Mouse (Mus musculus) gastrocnemius, adult 18-20 months (tissue): ENCODE results near the gene Glod4. TPM values are rescaled to one million over a fixed set of nuclear protein-coding genes. Genes with fewer than 3 reads are reported as not detected.
A peak's percentile ranks its signal among the peaks of the same experiment; 100 is the strongest.

Source experiments
- DNase-seq: peaks from one replicate; pipeline ENCODE4 v3.0.0; 2021; ENCODE audit warnings: low spot score
- total RNA-seq, 2 experiments: library from RNA; stranded (reverse); gene quantifications; 2 replicates each; pipeline ENCODE4 v1.2.3; 2021

Glod4 gene
- total RNA-seq, 2 experiments from 2014 or later, result 25.5 to 27.8 TPM

DNA sequence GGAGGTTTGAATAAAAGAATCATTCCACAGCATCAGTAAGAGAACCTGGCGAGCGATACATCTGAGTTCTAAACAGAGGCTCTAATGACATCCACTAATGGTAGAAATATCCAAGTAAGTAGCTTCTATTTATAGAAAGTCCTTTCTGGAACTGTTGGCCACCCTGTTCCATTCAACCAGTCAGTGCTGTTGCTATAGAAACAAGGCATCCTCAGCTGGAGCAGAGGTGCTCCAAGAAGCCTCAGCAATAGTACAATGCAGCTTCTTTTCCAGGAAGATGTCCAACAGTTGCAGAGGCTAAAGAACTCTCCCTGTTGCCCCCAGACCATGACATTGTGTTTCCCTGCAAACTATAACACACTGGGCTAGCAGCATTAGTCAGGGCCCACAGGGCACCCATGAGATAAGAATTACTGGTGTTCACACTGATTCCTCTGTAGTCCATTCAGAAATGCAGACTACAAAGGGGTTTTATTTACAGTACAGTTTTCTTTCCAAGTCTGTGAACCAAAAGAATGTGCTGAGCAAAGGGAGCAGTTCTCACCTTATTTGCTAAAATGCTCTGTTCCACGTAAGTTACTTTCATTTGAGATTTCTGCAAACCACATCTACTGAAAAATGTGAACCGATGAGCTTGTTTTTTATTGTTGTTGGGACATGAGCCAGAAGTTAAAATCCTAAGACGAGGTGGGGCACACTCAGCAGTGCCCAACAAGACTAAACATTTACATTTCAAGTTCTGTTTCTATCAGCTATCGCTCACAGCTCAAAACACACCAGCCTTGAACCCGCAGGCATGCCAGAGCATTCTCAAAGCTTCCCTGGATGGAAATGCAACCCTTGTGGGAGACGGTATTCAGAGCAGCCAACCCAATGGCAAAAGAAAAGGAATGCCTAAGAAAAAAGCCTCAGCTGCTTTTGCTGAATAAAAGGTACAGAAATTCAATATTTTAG, 95.2 kb downstream of the Glod4 start:
- no peak for DNase-seq

DNA sequence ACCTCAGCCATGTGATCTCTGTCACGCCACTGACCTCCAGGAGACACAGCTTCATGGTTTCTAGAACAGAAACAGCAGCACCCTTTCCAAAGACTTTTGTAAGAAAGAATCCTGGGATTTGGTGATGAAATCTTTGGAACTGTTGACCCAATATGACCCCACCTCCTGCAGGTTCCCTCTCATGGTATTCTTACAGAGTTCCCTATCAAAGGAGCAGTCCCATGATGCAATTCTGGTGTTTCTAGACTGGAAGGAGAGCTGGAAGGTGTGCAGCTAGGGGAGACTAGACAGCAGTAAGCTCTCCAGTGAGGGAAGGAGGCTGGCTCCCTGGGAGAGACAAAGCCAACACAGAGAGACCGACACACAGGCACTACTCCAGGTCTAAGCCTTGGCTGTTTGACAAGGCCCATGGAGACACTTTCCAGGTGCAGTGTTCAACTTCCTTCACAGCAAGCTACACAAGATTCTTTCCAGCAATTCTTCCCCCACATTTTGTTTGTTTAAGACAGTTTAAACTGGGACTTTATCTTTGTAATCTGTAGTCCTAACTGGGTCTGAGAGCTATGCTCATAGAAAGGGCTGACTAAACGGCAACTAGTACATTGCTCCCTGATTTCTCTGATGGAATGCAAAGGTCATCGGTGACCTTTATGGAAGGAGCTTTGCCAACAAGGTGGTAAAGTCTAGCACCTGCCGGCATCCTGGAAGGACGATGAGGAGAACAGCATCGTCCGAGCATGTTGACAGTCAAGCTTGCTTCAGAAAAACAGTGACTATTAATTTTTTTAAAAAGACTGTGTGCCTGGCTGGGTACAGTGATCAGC, 97.1 kb downstream of the Glod4 start:
- DNase-seq, result no peak

GRCm38 (mm10) chr11:76145169-76145568, 98.4 kb downstream of the Glod4 start:
- DNase-seq, result no peak

GRCm38 (mm10) chr11:76144386-76144785, 99.1 kb downstream of the Glod4 start:
- DNase-seq, result no peak

DNA sequence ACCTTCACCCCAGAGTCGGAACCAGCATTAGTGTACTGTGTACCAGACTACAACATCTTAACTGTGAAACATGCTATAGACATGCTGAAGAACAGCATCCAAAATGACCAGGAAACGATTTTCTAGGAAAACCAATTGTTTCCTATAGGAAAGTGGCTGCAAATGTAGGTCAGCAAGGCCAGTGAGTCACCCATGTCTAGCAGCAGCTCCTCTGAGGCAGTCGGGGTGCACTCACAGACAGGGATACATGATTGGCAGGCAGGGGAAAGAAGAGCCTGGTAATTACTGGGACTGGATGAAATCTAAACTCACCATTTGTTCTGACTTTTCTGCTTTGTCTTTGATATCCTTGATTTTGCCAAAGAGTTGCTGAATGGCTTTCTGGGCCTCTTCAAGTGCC, 105.5 kb downstream of the Glod4 start:
- no peak for DNase-seq

DNA sequence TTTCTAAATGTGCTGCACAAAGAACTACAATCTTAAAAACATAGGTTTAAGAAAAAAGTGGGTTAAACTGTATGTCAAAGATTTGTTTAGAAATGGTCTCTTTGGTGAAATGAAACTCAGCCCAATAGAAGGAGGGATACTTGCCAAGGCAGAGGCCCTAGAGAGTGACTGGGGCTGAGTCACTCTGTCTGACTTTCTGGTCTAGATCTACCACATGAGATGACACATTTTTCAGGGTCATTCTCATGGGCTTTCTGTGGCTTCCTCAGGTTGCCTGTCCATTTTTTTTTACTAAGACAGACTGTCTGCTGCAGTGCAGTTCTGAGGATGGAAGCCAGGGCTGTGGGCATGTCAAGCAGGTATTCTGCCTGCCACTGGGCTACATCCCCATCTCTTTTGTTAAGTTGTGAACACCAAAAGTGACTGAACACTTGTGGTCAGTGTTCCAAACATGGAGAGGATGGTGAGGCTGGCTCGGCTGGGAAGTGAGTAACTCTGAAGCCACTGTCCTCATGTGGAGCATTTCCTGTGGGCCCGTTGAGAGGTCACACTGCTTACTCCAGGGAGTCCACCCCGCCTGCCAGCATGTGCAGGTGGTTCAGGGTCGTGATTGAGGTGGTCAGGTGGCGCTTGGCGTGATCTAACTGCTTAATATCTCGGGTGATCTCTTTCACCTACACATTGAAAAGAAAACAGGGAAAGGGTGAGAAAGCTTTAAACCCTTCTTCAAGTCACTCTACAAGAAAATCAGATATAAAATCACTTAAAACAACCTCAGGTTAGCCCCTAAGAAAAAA, 107.7 kb downstream of the Glod4 start:
- no peak for DNase-seq

- DNase-seq, result peak; percentile 26
These were observed 112.7 kb downstream of the Glod4 start for GRCm38 (mm10) chr11:76130859-76131258.

- peak; percentile 28 for DNase-seq
These were observed 118.1 kb downstream of the Glod4 start for GRCm38 (mm10) chr11:76125386-76125785.

- no peak for DNase-seq
These were observed 120.0 kb downstream of the Glod4 start for GRCm38 (mm10) chr11:76123517-76123916.

DNA sequence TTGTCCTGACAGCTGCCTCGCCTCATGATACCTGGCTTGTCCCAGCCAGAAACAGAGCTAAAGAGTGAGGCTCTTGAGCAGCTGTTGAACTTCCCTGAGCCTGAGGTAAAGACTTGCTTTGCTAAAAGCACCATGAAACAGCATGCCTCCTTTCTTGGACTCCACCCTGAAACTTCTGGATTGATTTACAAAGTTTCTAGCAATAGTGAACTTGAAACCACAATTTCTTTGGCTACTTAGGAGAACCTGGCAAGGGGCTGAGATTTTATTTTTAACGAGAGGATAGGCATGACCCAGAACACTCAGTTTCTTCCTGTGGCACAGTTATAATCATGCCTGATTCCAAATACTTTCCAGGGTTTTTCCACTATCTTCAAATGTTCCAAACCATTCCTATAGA, 121.0 kb downstream of the Glod4 start:
- peak; percentile 47 for DNase-seq

- no peak for DNase-seq
These were observed 122.4 kb downstream of the Glod4 start for GRCm38 (mm10) chr11:76121086-76121485.

GRCm38 (mm10) chr11:76120407-76120901, 123.1 kb downstream of the Glod4 start:
- DNase-seq, result no peak

DNA sequence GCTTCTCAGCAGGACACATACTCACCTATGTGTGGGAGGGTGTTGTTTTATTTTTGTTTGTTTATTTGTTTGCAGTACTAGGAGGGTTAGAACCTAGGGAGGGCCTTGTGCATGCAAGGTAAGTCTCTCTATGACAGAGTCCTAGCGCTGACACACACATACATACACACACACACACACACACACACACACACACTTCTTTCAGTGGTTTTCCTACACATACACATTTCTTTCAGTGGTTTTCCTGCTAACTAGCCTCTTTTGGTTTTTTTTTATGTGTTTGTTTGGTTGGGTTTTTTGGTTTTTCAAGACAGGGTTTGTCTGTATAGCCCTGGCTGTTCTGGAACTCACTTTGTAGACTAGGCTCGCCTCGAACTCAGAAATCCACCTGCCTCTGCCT, 133.1 kb downstream of the Glod4 start:
- DNase-seq, result no peak

GRCm38 (mm10) chr11:76106551-76107496, 136.7 kb downstream of the Glod4 start:
- DNase-seq, result peak; percentile 44

- DNase-seq, result no peak
These were observed 142.4 kb downstream of the Glod4 start for GRCm38 (mm10) chr11:76101154-76101553.

DNA sequence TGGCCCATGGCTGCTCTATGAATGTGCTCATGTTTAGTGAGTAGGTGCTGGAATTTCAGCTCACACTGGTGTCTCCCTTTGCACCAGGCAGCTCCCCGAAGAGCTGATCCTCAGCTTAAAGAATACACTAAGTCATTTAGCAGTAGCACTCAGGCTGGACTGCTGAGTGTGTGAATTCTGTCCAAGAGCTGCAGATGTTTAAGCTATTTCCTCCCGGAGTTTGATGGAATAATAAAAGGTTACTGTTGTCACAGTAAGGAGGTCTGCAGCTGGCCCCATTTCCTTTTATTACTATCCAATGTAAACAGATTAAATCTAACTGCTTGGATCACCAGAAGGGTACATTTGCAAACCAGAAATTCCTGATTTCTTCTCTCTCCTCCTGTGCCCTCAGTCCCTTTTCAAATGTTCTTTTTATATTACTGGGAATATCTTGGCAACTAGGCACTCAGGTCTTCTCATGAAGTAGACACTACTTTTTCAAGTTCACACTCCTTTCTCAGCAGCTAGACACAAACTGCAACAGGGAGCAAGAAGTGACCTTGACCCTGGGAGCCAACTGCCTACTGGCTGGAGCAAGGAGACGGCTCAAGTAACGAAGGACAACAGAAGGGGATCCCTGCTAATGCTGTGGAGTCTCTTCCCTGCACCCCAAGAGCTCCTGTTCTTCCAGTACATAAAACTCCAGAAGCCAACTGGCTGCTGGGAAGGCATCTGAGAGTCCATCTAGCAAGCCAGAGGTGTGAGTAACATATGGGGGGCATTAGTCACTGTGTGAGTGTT, 144.1 kb downstream of the Glod4 start:
- no peak for DNase-seq

DNA sequence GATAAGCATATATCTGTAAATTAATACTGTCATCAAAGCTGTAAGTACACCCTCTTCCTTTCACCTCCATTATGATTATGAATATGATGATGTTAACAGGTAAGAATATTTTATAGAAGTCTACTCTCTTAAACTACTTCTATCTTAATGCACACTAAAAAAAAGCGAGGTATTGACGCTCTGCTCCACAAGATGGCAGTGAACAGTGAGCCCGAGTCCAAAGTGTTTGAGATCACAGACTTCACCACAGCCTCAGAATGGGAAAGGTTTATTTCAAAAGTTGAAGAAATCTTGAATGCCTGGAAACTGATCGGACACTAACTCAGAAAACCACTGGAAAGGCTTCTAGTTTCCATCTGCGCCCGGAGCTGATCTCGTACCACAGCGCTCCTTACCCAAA, 149.9 kb downstream of the Glod4 start:
- no peak for DNase-seq

- no peak for DNase-seq
These were observed 153.7 kb downstream of the Glod4 start for GRCm38 (mm10) chr11:76089776-76090175.

DNA sequence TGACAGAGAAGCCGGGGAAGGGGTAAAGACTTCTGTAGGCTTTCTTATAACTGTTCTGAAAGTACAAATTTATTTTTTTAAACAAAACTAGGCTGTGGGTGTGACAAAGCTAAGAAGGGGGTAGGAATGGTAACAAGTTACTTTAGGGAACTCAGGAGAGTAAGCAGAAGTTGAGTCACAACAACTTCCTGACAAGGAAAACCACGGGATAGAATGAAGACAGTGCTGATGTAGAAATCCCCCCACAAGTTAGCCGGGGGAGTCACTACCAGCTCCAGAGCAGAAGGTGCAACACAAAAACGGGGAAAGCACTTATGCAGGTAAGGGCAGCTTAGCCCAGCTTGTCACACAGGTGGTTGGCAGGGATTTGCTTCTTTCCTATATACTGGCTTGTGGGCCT, 155.0 kb downstream of the Glod4 start:
- DNase-seq, result no peak
